Mouse (Mus musculus): ENCODE measurements around the gene Hes5. TPM values are rescaled to one million over a fixed set of nuclear protein-coding genes. Genes with fewer than 3 reads are reported as not detected.

Hes5 gene
- polyA plus RNA-seq, 1 experiment from 2014 or later: 690 TPM

DNA sequence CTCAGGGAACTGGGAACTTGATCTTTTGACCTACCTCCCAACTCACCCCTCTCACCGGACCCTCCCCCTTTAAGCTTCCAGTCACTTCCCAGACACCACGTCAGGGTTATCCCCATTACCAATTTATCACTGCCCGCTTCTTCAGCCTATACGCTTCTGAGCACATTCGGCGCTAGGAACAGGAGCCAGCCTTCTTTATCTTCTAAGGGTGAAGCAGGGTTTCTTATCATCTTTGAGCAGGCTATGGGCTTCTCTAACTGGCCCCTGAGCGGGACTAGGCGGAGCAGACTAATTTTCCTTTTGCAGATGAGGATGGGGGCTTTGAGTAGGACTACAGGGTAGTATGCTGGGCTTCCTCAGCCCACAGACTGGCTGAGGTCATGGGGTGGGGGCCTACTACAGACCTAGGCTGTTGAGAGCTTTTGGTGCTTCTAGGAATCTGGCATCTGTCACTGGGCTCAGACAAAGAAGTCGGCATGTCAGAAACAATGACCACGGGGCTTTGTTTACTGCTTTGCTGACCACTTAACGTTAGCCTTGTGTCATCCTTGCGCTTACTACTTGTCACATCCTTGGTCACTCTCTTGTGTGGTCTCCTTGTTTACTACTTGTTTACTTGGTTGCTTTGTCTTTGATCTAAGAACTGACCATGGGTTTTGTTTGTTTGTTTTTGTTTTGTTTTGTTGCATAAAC, 32.2 kb upstream of the Hes5 start, which contains the start of gene Tnfrsf14:
Gene Tnfrsf14 (minus strand): TSS at position 169 of the 693 bp plus-strand sequence.
- H3K27ac ChIP-seq (replicated peaks): peak within 1 kb of the TSS; percentile 74
- H3K27me3 ChIP-seq (ENCODE audit: low read depth, poor library complexity, severe bottlenecking): 0 out of 2 replicates have a peak, but pooled peaks cover 4% of the 10 kb centered on the region
- 67% methylated on average over 12 of the region's 12 CpGs for WGBS
- H3K36me3 ChIP-seq: no peaks in the 10 kb centered on the region
- no peak for DNase-seq (ENCODE audit: low spot score)
- H3K4me3 ChIP-seq: peak within 1 kb of the TSS; percentile 26; the same call in 1 of the 2 replicates
- H3K9me3 ChIP-seq (replicated peaks): no peaks in the 10 kb centered on the region
- peaks cover 29% of the 10 kb centered on the region for H3K4me1 ChIP-seq

DNA sequence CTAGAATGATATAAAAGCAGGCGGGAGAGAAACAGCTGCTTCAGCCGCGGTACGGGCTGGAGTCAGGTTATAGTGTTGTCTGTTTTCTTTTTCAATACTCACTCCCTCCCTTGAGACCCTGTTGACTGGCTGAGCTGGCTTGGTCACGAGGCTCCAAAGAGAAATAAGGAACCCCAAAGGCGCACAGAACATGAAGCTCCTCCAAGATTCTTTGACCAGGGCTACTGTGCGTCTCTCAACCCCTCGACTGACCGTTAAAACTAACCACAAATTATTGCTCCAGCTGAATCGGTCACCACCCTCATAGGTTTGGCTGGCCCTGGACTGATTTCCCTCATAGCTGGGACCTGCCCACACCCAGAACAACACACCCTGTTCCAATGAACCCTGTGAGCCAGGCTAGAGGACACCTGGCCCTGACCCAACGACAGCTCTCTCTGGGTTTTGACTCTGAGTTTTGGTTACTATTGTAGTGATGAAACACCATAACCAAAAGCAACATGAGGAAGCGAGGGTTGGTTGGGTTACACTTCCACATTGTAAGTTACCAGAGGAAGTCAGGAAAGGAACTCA, 31.5 kb upstream of the Hes5 start:
- DNase-seq (ENCODE audit: low spot score): no peak
- 83% methylated on average over 12 of the region's 12 CpGs for WGBS

DNA sequence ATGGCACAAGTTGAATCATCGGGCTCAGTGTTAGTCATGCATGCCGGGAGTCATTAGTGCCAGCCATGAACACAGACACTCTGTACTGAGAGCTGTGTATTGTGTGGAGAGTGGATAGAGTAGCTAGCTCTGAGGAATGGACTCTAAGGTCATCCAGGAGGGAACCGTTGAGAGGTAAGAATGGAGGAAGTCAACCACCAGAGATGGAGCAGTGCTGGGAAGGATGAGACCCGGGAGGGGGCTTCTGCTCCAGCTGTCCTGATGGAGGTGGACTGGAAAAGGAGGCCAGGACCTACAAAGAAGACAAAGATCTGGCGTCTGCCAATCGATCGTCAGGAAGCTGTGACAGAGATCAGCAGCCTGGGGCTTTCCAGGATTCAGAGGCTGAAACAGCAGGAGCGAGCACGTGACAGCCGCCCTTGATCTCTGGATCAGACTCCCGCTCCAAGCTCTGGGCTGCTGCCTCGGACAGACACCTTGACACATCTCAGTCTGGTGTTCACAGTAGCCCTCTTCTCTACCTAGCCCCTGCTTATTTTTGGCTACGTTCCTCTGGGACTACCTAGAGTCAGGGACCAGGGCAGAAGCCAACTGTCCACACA, 27.3 kb upstream of the Hes5 start:
- Histone ChIP-seq H3K9me3 (replicated peaks) (no peaks in the 10 kb centered on the region), H3K36me3 (no peaks in the 10 kb centered on the region), H3K27me3 (ENCODE audit: low read depth, poor library complexity, severe bottlenecking) (0 out of 2 replicates have a peak, but pooled peaks cover 4% of the 10 kb centered on the region), H3K27ac (replicated peaks) (no peak overlapping the region; the same call in 1 of the 2 replicates), H3K4me3 (no peak overlapping the region), H3K4me1 (peaks cover 26% of the 10 kb centered on the region)
- 64% methylated on average over 13 of the region's 13 CpGs for WGBS
- peak; percentile 32 for DNase-seq (ENCODE audit: low spot score)

More for the DNA sequence above, 31.5 kb upstream of the Hes5 start:
- H3K36me3 ChIP-seq: no peaks in the 10 kb centered on the region
- H3K9me3 ChIP-seq (replicated peaks): no peaks in the 10 kb centered on the region
- H3K27me3 ChIP-seq (ENCODE audit: low read depth, poor library complexity, severe bottlenecking): 0 out of 2 replicates have a peak, but pooled peaks cover 4% of the 10 kb centered on the region
- H3K4me3 ChIP-seq: no peak overlapping the region
- H3K27ac ChIP-seq (replicated peaks): peak overlapping the region; percentile 74
- peaks cover 32% of the 10 kb centered on the region for H3K4me1 ChIP-seq

DNA sequence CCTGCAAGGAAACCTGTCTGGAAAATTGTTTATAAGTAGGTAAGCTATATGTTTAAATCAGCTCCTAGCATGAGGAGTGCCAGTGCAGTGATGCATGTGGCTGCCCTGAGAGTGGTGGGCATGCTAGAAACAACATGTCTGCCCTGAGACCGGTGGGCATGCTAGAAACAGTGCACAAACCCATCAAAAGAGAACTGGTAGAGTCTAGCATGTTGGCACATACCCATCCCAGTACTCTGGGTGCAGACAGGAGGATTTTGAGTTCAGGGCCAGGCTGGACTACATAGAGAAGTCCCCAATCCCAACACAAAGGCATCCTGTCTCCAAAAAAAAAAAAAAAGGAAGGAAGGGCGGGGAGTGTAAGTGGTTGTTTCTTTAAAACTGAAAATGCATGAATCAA, 25.9 kb upstream of the Hes5 start:
- 93% methylated on average over 2 of the region's 2 CpGs for whole genome bisulfite sequencing
- Histone ChIP-seq H3K4me1 (peaks cover 20% of the 10 kb centered on the region), H3K9me3 (replicated peaks) (no peaks in the 10 kb centered on the region), H3K36me3 (no peaks in the 10 kb centered on the region), H3K27me3 (ENCODE audit: low read depth, poor library complexity, severe bottlenecking) (0 out of 2 replicates have a peak, but pooled peaks cover 4% of the 10 kb centered on the region), H3K4me3 (no peak overlapping the region), H3K27ac (replicated peaks) (no peak overlapping the region)
- DNase-seq (ENCODE audit: low spot score): no peak

DNA sequence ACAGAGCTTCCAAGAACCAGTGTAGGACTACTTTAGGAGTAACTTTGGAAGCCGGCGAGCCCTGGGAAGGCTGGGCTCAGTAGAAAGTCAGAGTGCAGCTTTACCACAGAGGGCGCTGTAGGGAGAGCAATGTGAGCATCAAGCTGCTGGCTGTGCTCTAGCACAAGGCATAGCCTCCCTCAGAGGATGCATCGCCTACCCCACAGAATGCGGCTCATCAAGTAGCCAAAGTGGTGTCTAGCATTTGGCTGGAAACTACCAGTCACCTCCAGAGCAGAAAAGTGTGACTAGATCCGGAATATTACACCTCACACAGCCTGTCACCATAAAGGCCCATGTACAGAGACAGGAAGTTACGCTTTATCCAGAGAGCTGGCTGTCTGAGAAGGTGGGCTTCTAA, 24.9 kb upstream of the Hes5 start:
- Histone ChIP-seq H3K9me3 (replicated peaks) (no peaks in the 10 kb centered on the region), H3K4me3 (no peak overlapping the region), H3K4me1 (peaks cover 20% of the 10 kb centered on the region), H3K27ac (replicated peaks) (no peak overlapping the region), H3K36me3 (no peaks in the 10 kb centered on the region), H3K27me3 (ENCODE audit: low read depth, poor library complexity, severe bottlenecking) (0 out of 2 replicates have a peak, but pooled peaks cover 4% of the 10 kb centered on the region)
- DNase-seq (ENCODE audit: low spot score): no peak
- 76% methylated on average over 7 of the region's 7 CpGs for WGBS

DNA sequence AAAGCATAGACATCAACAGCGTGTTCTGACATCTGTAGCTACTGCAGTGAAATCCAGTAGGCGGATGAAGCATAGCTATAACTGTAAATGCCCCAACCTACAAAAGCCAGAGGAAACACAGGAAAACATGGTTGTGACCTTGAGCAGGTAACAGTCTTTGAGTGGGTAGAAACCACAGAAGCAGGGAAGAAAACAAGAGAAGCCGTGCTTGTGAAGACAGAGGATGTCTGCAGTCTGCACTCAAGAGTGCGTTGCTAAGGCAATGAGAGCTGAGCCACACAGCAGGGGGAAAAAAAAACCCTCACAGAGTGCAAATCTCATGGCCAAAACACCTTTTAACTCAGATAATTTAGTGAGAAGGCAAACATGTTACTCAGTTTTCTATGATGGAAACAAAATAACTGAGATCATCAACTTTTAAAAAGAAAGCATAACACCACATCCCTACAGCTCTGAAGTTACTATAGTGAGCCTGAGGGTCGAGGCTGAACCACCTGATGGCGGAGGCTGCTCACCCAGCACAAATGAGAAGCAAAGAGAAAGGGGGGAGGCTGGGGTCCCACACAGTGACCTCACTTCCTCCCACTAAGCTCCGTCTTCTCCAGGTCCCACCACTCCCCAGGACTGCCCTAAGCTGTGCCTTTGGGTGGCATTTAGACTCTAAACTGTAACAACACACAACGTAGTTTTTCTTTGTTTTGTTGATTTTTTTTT, 24.0 kb upstream of the Hes5 start:
- Histone ChIP-seq H3K9me3 (replicated peaks) (no peaks in the 10 kb centered on the region), H3K4me3 (no peak overlapping the region), H3K27ac (replicated peaks) (peak overlapping the region; percentile 38), H3K27me3 (ENCODE audit: low read depth, poor library complexity, severe bottlenecking) (0 out of 2 replicates have a peak, but pooled peaks cover 4% of the 10 kb centered on the region), H3K4me1 (peaks cover 20% of the 10 kb centered on the region), H3K36me3 (no peaks in the 10 kb centered on the region)
- no peak for DNase-seq (ENCODE audit: low spot score)
- 57% methylated on average over 8 of the region's 8 CpGs for WGBS

DNA sequence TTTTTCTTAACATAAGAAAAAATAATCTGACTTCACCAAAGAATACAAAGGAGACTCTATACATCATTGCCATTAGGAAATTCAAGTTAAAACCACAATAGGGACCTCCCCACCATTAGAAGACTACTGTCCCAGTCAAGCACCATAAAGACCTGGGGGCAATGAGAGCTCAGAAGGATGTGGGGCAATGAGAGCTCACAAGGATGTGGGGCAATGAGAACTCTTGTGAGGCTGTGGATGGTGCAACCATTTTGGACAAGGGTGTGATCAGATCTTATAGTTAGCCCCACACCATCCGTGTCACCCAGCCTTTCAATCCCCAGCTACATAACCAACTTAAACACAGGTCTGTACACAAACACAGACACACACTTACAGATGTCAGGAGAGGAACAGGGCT, 23.0 kb upstream of the Hes5 start:
- Histone ChIP-seq H3K27ac (replicated peaks) (no peak overlapping the region), H3K36me3 (no peaks in the 10 kb centered on the region), H3K27me3 (ENCODE audit: low read depth, poor library complexity, severe bottlenecking) (no peaks in the 10 kb centered on the region), H3K4me3 (no peak overlapping the region), H3K9me3 (replicated peaks) (0 out of 2 replicates have a peak, but pooled peaks cover 7% of the 10 kb centered on the region), H3K4me1 (peaks cover 20% of the 10 kb centered on the region)
- no peak for DNase-seq (ENCODE audit: low spot score)
- WGBS: 74% methylated on average over 1 of the region's 1 CpGs

DNA sequence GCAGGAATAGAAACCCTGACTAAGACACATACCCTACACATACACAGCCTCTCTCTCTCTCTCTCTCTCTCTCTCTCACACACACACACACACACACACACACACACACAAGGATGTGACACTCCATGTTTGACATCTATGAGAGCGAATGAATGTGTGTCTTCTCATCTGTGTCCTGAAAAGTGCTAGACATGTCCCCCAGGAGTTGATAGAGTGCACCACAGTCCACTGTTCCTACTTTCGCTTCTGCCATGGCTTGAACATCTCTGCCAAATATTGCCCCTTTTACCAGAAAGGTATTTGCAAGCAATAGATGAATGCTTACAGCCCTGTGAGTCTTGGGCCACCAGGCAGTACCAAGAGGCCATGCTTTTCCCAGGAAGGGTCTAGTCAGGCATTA, 20.6 kb upstream of the Hes5 start:
- no peak overlapping the region for H3K4me3 ChIP-seq
- no peak overlapping the region for H3K27ac ChIP-seq (replicated peaks)
- WGBS: 84% methylated on average over 2 of the region's 2 CpGs
- peaks cover 26% of the 10 kb centered on the region for H3K4me1 ChIP-seq
- H3K36me3 ChIP-seq: no peaks in the 10 kb centered on the region
- H3K9me3 ChIP-seq (replicated peaks): 0 out of 2 replicates have a peak, but pooled peaks cover 7% of the 10 kb centered on the region
- no peaks in the 10 kb centered on the region for H3K27me3 ChIP-seq (ENCODE audit: low read depth, poor library complexity, severe bottlenecking)
- DNase-seq (ENCODE audit: low spot score): no peak

DNA sequence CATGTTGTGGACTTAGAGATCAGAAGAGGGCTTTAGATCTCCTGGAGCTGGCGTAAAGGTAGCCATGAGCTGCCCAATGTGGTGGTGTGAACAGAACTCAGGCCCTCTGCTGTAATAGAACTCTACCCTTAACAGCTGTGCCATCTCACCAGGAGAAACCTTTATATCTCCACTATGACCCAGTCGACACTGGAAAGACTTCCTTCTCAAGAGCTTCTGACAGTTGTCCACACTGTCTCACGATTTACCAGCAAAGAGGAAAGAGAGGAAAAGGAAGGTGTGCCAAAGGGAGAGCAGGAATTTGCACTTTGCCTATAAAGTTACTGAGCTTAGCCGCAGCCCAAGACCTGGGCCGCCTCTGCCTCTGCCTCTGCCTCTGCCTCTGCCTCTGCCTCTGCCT, 18.9 kb upstream of the Hes5 start:
- Histone ChIP-seq H3K9me3 (replicated peaks) (0 out of 2 replicates have a peak, but pooled peaks cover 7% of the 10 kb centered on the region), H3K4me1 (peaks cover 32% of the 10 kb centered on the region), H3K27me3 (ENCODE audit: low read depth, poor library complexity, severe bottlenecking) (no peaks in the 10 kb centered on the region), H3K4me3 (no peak overlapping the region), H3K27ac (replicated peaks) (no peak overlapping the region), H3K36me3 (no peaks in the 10 kb centered on the region)
- WGBS: 96% methylated on average over 5 of the region's 5 CpGs
- DNase-seq (ENCODE audit: low spot score): no peak

DNA sequence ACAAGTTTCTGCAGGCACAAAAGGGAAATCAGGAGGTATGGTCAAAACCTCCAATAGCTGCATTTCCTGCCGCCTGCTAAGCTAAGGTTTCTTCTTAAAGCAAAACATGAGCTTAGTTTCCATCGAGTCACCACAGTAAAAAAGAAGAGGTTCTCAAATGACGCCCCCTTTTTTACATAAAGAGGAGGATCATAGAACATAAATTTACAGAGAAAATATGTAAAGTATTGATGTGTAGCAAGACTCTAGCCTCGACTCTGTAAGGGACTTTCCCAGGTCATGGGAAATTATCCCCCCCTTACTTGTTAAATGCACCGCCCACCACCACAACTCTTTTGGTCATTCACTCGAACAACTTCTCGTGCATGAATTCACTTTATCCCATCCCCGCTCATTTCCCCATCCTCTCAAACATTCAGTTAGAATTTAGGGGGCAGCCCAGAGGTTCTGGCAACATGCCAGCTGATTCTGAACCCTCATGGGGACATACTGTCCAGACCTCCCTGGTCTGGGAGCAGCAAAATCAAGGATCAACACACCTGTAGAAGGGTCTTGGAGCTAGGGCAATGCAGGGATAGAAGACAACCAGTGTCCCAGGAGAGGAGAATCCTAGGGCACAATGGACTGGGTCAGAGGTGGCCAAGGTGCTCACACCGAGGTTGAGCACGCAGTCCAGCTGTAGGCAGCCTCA, 17.9 kb upstream of the Hes5 start:
- Histone ChIP-seq H3K27me3 (ENCODE audit: low read depth, poor library complexity, severe bottlenecking) (no peaks in the 10 kb centered on the region), H3K4me3 (no peak overlapping the region), H3K36me3 (no peaks in the 10 kb centered on the region), H3K4me1 (peaks cover 38% of the 10 kb centered on the region), H3K27ac (replicated peaks) (no peak overlapping the region), H3K9me3 (replicated peaks) (0 out of 2 replicates have a peak, but pooled peaks cover 7% of the 10 kb centered on the region)
- WGBS: 89% methylated on average over 10 of the region's 10 CpGs
- DNase-seq (ENCODE audit: low spot score): no peak

DNA sequence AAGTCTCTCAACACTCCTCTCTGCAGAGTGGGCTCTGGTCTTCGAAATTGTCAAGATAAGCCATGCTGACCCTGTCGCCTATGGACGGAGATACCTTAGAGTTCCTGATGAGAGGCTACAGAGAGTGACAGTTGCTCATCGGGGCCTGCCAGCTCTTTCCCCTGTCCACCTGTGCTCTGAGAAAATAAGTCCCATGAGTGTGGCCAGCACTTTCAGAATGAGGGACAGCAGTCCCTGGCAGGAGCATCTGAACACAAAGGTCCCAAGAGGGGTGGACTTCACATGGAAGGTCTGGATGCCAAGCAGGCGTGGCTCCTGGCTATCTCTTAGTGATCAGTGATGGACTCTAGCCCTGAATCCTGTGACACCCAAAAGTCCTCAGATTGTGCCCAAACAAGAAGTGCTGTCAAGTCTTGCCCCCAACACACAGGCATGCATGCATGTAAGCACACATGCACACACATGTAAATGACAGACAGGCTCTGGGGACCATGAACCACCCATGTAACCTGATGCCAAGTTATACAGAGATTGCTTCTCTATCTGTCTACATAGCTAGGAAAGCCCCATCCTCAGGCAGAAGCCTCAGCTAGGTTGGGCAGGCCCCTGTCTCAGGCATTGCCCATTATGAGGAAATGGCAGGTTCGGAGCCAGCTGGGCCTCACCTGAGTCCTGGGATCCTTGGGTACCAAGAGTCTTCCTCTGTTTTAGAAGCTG, 17.2 kb upstream of the Hes5 start:
- 0 out of 2 replicates have a peak, but pooled peaks cover 7% of the 10 kb centered on the region for H3K9me3 ChIP-seq (replicated peaks)
- no peaks in the 10 kb centered on the region for H3K27me3 ChIP-seq (ENCODE audit: low read depth, poor library complexity, severe bottlenecking)
- H3K36me3 ChIP-seq: no peaks in the 10 kb centered on the region
- peaks cover 44% of the 10 kb centered on the region for H3K4me1 ChIP-seq
- DNase-seq (ENCODE audit: low spot score): no peak
- peak overlapping the region; percentile 61 for H3K27ac ChIP-seq (replicated peaks)
- H3K4me3 ChIP-seq: peak overlapping the region; percentile 28; the same call in 1 of the 2 replicates
- WGBS: 91% methylated on average over 6 of the region's 6 CpGs
